Mouse (Mus musculus) forebrain, embryonic 13.5 days (tissue): Measurements from ENCODE around the gene B3gnt2. TPM values are rescaled to one million over a fixed set of nuclear protein-coding genes. Genes with fewer than 3 reads are reported as not detected.
A peak's percentile ranks its signal among the peaks of the same experiment; 100 is the strongest.

Source experiments
- ATAC-seq: fragments of 200-750 bp; cut with Nextera tagmentation; 2 replicates; pipeline ENCODE4 v1.8.0; 2017
- H3K27ac ChIP-seq: fragments of 300-500 bp; sonication (generic); 2 replicates; pipeline ENCODE4 v1.5.1; 2015; ENCODE audit warnings: inconsistent platforms, mild to moderate bottlenecking, moderate library complexity
- H3K27me3 ChIP-seq: fragments of 300-500 bp; sonication (generic); 2 replicates; pipeline ENCODE4 v1.6.1; 2015; ENCODE audit warnings: mild to moderate bottlenecking, inconsistent platforms
- H3K36me3 ChIP-seq: fragments of 300-500 bp; sonication (generic); 2 replicates; pipeline ENCODE4 v1.6.1; 2015; ENCODE audit warnings: mild to moderate bottlenecking, inconsistent platforms; ENCODE audit not compliant: poor library complexity, severe bottlenecking
- H3K4me1 ChIP-seq: fragments of 300-500 bp; sonication (generic); 2 replicates; pipeline ENCODE4 v1.6.1; 2015; ENCODE audit warnings: inconsistent platforms
- H3K4me2 ChIP-seq: fragments of 300-500 bp; sonication (generic); 2 replicates; pipeline ENCODE4 v1.6.1; 2015; ENCODE audit warnings: inconsistent platforms, mild to moderate bottlenecking, moderate library complexity
- H3K4me3 ChIP-seq: fragments of 300-500 bp; sonication (generic); 2 replicates; pipeline ENCODE4 v1.5.1; 2015; ENCODE audit warnings: mild to moderate bottlenecking, inconsistent platforms
- H3K9ac ChIP-seq: fragments of 300-500 bp; sonication (generic); 2 replicates; pipeline ENCODE4 v1.6.1; 2015; ENCODE audit warnings: mild to moderate bottlenecking, inconsistent platforms
- H3K9me3 ChIP-seq: fragments of 300-500 bp; sonication (generic); replicated peaks from 2 replicates; pipeline ENCODE4 v1.6.1; 2016; ENCODE audit warnings: inconsistent platforms
- WGBS: fragments of 180-500 bp; shearing (Covaris S2); methylation state at CpG from one replicate; pipeline ENCODE4 v1.1.7; 2015; 5-methylcytosine and 5-hydroxymethylcytosine counted together
- polyA plus RNA-seq: library from polyadenylated mRNA; unstranded; fragments of >200 nt; fragmentation: Nextera tagmentation; extraction: Ambion mirVana; gene quantifications from 2 replicates; pipeline ENCODE4 v1.2.1, GENCODE M21; 2015

B3gnt2 gene
- polyA plus RNA-seq, 1 experiment from 2014 or later = 2.2 TPM

GRCm38 (mm10) chr11:22885350-22885749, 24.6 kb upstream of the B3gnt2 start:
- H3K27ac ChIP-seq = no peak overlapping the region
- no peaks in the 10 kb centered on the region for H3K27me3 ChIP-seq
- no peaks in the 10 kb centered on the region for H3K4me1 ChIP-seq
- no peak overlapping the region for H3K4me2 ChIP-seq
- H3K36me3 ChIP-seq = no peaks in the 10 kb centered on the region
- H3K4me3 ChIP-seq = no peak overlapping the region
- 96% methylated on average over 1 of the region's 1 CpGs for WGBS
- no peaks in the 10 kb centered on the region for H3K9me3 ChIP-seq
- no peak for ATAC-seq
- no peak overlapping the region for H3K9ac ChIP-seq

- Histone ChIP-seq H3K9me3 (no peaks in the 10 kb centered on the region), H3K9ac (no peak overlapping the region), H3K27me3 (no peaks in the 10 kb centered on the region), H3K36me3 (no peaks in the 10 kb centered on the region), H3K4me3 (no peak overlapping the region), H3K4me2 (no peak overlapping the region), H3K4me1 (no peaks in the 10 kb centered on the region), H3K27ac (no peak overlapping the region)
- WGBS = 84% methylated on average over 2 of the region's 2 CpGs
- no peak for ATAC-seq
Observed at GRCm38 (mm10) chr11:22883676-22884075, 22.9 kb upstream of the B3gnt2 start.

- Histone ChIP-seq H3K4me2 (no peak overlapping the region), H3K27ac (no peak overlapping the region), H3K4me1 (no peaks in the 10 kb centered on the region), H3K9ac (no peak overlapping the region), H3K9me3 (no peaks in the 10 kb centered on the region), H3K36me3 (no peaks in the 10 kb centered on the region), H3K4me3 (no peak overlapping the region), H3K27me3 (no peaks in the 10 kb centered on the region)
- ATAC-seq = no peak
Observed at GRCm38 (mm10) chr11:22882926-22883325, 22.2 kb upstream of the B3gnt2 start.

- H3K9ac ChIP-seq = no peak overlapping the region
- H3K4me2 ChIP-seq = no peak overlapping the region
- no peaks in the 10 kb centered on the region for H3K9me3 ChIP-seq
- no peak overlapping the region for H3K27ac ChIP-seq
- WGBS = 69% methylated on average over 3 of the region's 3 CpGs
- no peaks in the 10 kb centered on the region for H3K27me3 ChIP-seq
- no peak overlapping the region for H3K4me3 ChIP-seq
- H3K4me1 ChIP-seq = no peaks in the 10 kb centered on the region
- no peak for ATAC-seq
- H3K36me3 ChIP-seq = no peaks in the 10 kb centered on the region
Observed at GRCm38 (mm10) chr11:22880383-22881172, 19.8 kb upstream of the B3gnt2 start.

GRCm38 (mm10) chr11:22879645-22880044, 18.9 kb upstream of the B3gnt2 start:
- ATAC-seq = no peak
- no peaks in the 10 kb centered on the region for H3K9me3 ChIP-seq
- no peak overlapping the region for H3K4me2 ChIP-seq
- no peaks in the 10 kb centered on the region for H3K36me3 ChIP-seq
- no peaks in the 10 kb centered on the region for H3K27me3 ChIP-seq
- H3K27ac ChIP-seq = no peak overlapping the region
- peaks cover 6% of the 10 kb centered on the region; the same call in 1 of the 2 replicates for H3K4me1 ChIP-seq
- 95% methylated on average over 4 of the region's 4 CpGs for WGBS
- no peak overlapping the region for H3K9ac ChIP-seq
- H3K4me3 ChIP-seq = no peak overlapping the region

GRCm38 (mm10) chr11:22876680-22877330, 16.0 kb upstream of the B3gnt2 start:
- Histone ChIP-seq H3K36me3 (no peaks in the 10 kb centered on the region), H3K27me3 (no peaks in the 10 kb centered on the region), H3K27ac (no peak overlapping the region), H3K4me2 (no peak overlapping the region), H3K4me3 (no peak overlapping the region), H3K9ac (no peak overlapping the region), H3K9me3 (no peaks in the 10 kb centered on the region), H3K4me1 (peaks cover 11% of the 10 kb centered on the region; the same call in 1 of the 2 replicates)
- WGBS = 88% methylated on average over 3 of the region's 3 CpGs
- no peak for ATAC-seq

- H3K27ac ChIP-seq = peak overlapping the region; percentile 40
- H3K9me3 ChIP-seq = no peaks in the 10 kb centered on the region
- H3K4me2 ChIP-seq = no peak overlapping the region
- no peak overlapping the region for H3K9ac ChIP-seq
- no peak overlapping the region for H3K4me3 ChIP-seq
- 73% methylated on average over 4 of the region's 4 CpGs for WGBS
- peaks cover 11% of the 10 kb centered on the region; the same call in 1 of the 2 replicates for H3K4me1 ChIP-seq
- H3K27me3 ChIP-seq = no peaks in the 10 kb centered on the region
- H3K36me3 ChIP-seq = no peaks in the 10 kb centered on the region
- ATAC-seq = peak; percentile 61
Observed at GRCm38 (mm10) chr11:22875279-22875678, 14.5 kb upstream of the B3gnt2 start.

GRCm38 (mm10) chr11:22874747-22875146, 14.0 kb upstream of the B3gnt2 start:
- Histone ChIP-seq H3K4me2 (no peak overlapping the region), H3K27ac (peak overlapping the region; percentile 19; the same call in 1 of the 2 replicates), H3K36me3 (no peaks in the 10 kb centered on the region), H3K4me3 (no peak overlapping the region), H3K27me3 (no peaks in the 10 kb centered on the region), H3K4me1 (peaks cover 11% of the 10 kb centered on the region; the same call in 1 of the 2 replicates), H3K9me3 (no peaks in the 10 kb centered on the region), H3K9ac (no peak overlapping the region)
- 48% methylated on average over 6 of the region's 6 CpGs for WGBS
- no peak for ATAC-seq

GRCm38 (mm10) chr11:22873383-22873782, 12.6 kb upstream of the B3gnt2 start:
- ATAC-seq = no peak

GRCm38 (mm10) chr11:22872307-22872680, 11.5 kb upstream of the B3gnt2 start:
- Histone ChIP-seq H3K4me2 (no peak overlapping the region), H3K27me3 (no peaks in the 10 kb centered on the region), H3K36me3 (no peaks in the 10 kb centered on the region), H3K4me3 (no peak overlapping the region), H3K4me1 (peaks cover 11% of the 10 kb centered on the region; the same call in 1 of the 2 replicates), H3K9ac (no peak overlapping the region), H3K9me3 (no peaks in the 10 kb centered on the region), H3K27ac (no peak overlapping the region; the same call in 1 of the 2 replicates)
- 61% methylated on average over 4 of the region's 4 CpGs for WGBS
- ATAC-seq = no peak

More at GRCm38 (mm10) chr11:22873383-22873782, 12.6 kb upstream of the B3gnt2 start:
- 63% methylated on average over 4 of the region's 4 CpGs for WGBS
- Histone ChIP-seq H3K4me1 (peaks cover 11% of the 10 kb centered on the region; the same call in 1 of the 2 replicates), H3K27me3 (no peaks in the 10 kb centered on the region), H3K9me3 (no peaks in the 10 kb centered on the region), H3K36me3 (no peaks in the 10 kb centered on the region), H3K9ac (no peak overlapping the region), H3K4me2 (no peak overlapping the region), H3K27ac (no peak overlapping the region), H3K4me3 (no peak overlapping the region)

GRCm38 (mm10) chr11:22871628-22872306, 11.0 kb upstream of the B3gnt2 start:
- no peak for ATAC-seq
- no peak overlapping the region; the same call in 1 of the 2 replicates for H3K27ac ChIP-seq
- WGBS = 70% methylated on average over 7 of the region's 7 CpGs
- no peak overlapping the region for H3K4me3 ChIP-seq
- H3K9ac ChIP-seq = no peak overlapping the region
- no peaks in the 10 kb centered on the region for H3K36me3 ChIP-seq
- no peaks in the 10 kb centered on the region for H3K9me3 ChIP-seq
- no peaks in the 10 kb centered on the region for H3K27me3 ChIP-seq
- no peak overlapping the region for H3K4me2 ChIP-seq
- peaks cover 11% of the 10 kb centered on the region; the same call in 1 of the 2 replicates for H3K4me1 ChIP-seq

- H3K27me3 ChIP-seq = 0 out of 2 replicates have a peak, but pooled peaks cover 2% of the 10 kb centered on the region
- 89% methylated on average over 8 of the region's 8 CpGs for WGBS
- H3K27ac ChIP-seq = no peak overlapping the region
- peaks cover 20% of the 10 kb centered on the region for H3K4me1 ChIP-seq
- no peaks in the 10 kb centered on the region for H3K9me3 ChIP-seq
- H3K9ac ChIP-seq = no peak overlapping the region
- H3K4me2 ChIP-seq = no peak overlapping the region
- no peak overlapping the region for H3K4me3 ChIP-seq
- H3K36me3 ChIP-seq = no peaks in the 10 kb centered on the region
- no peak for ATAC-seq
Observed at GRCm38 (mm10) chr11:22868582-22868981, 7.8 kb upstream of the B3gnt2 start.
